Mouse (Mus musculus) spleen, postnatal 4 days (tissue): ENCODE measurements around the gene Dtnbp1.
A peak's percentile ranks its signal among the peaks of the same experiment; 100 is the strongest.

ENCODE experiments used
- DNase-seq, 2 experiments: peaks; one replicate each; pipeline ENCODE4 v3.0.0; 2022; ENCODE audit warnings: low spot score in 2 of 2

Gene Dtnbp1

DNA sequence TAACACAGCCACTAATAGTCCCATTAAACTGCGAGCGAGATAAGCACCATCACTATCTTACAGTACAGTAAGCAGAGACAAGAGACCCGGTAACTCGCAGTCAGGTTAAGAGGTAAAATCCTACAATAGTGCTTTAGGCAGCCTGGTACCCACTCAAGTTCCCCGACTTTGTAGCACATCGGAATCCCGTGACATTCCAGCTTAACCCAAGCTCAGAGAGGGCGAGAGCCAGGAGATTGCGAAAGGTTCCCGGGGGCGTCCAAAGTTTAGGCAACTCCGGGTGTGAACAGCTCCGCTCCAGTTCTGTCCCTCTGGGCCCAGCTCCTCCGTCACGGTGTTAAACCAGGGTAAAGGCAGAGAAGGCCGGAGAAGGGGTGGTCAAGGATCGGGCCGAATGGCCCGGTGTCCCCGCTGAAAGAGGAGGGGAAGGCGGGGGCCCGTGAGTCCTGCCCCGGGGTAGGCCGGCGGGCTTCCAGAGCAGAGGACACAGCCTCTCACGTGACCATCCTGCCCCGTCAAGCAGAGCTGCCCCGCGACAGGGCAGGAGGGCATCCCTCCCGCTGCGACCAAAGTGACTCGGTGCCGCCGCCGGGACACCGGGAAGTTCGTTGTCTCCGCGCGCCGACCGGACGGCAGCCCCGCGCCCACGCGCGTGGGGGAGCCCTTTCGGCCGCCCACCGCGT lies 578 bp downstream of the Dtnbp1 start:
- peak; percentile 53 to 83 for DNase-seq

DNA sequence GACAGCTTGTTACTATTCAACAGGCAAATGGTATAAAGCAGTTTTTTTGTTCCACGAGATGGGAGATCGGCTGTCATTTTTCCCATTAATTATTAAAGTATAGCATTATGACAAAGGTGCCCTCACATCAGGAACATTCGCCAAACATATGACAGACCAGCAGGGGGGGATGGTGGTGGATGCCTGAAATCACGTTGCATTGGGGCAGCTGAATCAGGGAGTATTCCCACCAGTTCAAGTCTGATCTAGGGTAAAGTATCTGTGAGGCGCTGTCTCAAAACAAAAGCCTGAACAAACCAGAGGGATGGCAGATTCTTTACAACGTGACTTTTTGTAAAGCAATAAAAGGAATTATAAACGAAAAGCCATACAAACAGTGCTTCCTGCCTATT lies 1.1 kb downstream of the Dtnbp1 start:
- DNase-seq, result peak; percentile 56 to 70

DNA sequence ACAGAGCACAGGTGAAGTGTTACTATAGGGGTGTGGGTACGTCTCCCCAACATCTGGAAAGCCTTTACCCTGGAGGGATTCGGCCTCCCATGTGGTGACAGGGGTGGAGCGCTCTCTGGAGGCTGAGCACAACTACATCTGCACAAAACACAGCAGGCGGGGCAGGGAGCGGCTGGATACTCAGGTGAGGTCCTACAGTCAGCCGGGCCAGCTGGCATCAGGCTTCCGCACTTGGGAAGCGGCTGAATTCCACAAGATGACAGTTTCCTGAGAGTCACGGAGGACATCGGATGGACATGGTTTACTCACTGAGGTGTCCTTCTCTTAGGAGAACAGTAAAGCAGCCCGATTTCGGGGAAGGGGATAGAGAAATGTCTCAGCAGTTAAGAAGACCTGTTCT lies 2.7 kb downstream of the Dtnbp1 start:
- no peak for DNase-seq

DNA sequence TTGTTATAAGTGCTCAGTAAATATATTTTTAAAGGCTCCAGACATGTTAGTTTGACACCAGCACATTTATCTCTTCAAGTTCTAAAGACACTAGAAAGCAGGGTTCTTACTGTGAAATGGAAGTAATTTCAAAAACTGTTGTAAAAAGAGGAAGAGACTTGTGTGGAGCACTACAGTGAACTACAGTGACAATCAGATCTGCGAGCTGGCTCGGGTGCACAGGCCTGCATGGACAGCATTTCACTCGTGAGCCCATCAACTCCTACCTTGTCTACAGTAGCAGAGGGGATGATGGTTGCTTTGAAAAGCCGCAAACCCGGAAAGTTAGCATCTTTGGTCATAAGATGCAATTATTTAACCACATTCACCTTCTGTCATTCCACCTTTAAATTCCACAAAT lies 5.6 kb downstream of the Dtnbp1 start:
- no peak for DNase-seq

DNA sequence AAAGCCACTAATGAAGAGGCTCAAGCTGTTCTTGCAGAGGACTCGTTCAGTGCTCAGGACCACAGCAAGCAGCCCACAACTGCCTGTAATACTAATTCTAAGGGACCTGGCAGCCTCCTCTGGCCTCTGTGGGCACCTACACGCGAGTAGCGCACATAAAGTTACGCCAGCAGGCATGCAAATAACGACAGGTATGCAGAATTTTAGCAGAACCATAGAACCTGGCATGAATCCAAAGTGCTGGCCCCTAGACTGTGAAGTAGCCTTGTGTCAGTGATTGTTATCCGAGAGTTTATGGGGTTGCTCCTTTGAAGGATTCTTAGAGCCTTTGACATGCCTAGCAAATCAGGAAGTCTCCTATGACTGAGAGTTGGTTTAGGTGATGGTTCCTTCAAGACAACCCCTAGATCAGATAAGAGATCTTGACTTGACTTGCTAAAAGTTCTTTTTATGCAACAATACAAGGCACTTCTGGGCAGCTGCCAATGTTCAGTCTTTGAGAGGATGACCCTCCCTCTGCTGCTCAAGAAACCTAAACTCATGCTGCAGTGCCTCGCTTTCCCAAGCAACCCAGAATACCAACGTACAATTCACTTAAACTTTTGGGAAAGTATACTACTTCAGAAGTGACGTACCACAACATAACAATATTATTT lies 9.3 kb downstream of the Dtnbp1 start:
- no peak for DNase-seq

DNA sequence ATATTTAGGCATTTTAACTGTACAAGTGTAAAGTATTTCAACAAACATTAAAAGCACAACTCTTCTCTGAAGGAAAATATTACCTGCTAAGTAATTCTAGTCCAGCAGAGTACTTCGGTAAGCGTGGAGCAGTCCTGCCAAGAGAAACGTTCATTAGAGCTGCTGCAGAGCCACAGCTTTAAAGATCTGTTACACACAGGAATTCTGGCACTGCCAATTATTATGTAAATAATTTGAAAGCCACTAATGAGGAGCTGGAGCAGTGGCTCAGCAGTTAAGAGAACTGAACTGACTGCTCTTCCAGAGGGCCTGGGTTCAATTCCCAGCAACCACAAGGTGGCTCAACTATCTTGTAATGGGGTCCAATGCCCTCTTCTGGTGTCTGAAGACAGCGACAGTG lies 10.0 kb downstream of the Dtnbp1 start:
- DNase-seq, result no peak

DNA sequence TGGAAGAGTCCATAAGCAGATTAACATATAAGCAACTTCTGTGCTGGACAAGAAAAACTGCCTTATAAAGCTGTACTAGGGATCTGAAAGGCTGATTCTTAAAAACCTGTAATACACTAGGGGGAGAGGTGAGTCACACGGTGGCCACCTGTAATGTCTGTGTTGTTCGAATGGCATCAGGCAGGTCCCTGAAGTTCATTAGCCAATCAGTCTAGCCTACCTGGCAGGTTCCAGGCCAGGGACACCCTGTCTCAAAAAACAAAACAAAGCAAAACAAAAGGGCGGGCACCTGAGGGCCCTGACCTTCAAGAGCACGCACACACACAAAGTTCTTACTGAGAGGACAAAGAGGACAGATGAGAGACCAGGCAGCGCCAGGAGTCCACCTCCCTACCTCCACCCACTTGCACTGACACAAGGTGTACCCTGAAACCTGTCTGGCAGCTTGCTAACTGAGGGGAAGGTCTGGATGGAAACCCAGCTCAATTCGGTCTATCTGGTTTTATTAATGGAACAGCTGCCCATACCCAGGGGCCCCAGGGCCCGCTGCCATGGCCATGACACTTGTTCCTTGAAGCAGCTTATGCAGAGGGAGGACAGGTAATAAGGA lies 11.8 kb downstream of the Dtnbp1 start:
- DNase-seq, result no peak

DNA sequence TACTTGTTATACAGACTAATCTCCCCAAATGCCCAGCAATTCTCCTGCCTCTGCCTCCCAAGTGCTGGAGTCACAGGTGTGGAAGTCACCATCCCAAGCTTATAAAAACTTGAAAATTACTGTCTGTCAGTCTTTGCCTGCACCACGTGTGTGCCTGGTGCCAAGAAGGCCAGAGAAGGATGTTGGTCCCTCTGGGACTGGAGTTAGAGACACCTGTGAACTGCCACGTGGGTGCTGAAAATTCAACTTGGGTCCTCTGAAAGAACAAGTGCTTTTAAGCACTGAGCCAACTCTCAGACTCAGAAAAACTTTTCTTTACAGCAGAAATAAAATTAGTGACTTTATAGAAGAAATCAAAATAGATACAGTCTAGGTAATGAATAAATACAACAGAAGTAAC lies 15.6 kb downstream of the Dtnbp1 start:
- DNase-seq, result no peak

DNA sequence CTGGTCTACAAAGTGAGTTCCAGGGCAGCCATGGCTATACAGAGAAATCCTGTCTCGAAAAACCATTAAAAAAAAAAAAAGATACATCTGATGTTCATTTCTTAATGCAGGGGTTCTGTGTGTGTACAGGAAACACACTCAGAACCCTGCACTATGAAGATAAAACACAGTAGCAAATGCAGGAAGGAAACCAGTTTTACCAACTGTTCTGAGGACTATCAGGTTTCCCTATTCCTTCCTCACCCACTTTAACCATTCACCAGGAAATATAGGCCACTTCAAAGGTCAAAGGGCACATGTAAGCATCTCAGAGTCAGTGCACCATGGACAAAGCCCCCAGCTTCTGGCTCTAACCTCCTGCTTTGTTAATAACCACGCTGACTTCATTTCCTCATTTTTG lies 16.6 kb downstream of the Dtnbp1 start:
- no peak for DNase-seq

DNA sequence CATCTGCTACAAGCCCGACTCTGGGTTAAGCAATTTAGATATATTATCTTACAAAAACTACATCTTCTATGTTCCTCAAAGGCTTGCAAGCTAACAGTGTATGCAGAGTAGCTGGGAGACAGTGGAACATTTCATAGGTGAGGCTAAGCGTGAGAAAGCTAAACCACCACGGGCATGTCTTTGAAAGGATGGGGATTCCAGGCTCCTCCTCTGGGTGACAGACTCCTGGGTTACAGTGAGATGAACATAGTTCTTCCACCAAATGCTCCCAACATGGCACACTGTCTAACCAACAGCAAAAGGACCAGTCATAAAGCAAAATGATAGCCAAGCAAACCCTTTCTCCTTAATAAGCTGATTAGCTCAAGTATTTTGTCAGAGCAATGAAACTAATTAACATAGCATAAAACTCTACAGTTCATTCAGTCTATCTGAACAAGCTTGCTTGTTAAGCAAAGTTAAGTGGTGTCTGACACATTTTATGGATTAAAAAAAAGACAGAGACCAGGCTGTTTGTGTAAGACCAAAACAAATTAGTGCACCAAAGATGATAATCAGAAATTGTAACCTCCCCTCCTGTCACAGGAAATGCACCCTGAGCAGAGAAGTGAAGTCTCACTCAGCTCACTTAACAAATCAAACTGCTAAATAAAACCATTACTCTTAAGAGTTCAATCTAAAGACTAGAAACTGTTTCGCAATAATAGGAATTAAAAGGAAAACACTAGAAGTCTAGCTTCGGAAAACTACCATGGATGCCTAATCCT lies 18.1 kb downstream of the Dtnbp1 start:
- DNase-seq, result no peak

DNA sequence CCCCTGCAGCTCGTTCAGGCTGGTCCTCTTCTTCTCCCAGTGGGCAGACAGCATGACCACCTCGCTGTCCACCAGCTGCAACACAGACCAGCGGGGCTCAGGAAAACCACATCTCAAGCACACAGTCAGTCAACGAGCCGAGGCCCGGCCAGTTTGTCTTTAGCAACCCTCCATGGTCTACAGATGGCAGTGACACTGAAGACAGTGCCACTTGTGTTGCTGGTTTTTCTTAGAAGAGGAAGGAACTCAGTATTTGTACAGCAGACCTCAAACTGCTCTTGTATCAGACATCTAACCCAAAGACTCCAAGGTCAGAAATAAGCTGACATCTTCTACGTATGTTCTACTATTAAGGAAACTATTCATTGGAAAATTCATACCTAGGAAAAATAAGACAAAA lies 19.1 kb downstream of the Dtnbp1 start:
- no peak for DNase-seq

DNA sequence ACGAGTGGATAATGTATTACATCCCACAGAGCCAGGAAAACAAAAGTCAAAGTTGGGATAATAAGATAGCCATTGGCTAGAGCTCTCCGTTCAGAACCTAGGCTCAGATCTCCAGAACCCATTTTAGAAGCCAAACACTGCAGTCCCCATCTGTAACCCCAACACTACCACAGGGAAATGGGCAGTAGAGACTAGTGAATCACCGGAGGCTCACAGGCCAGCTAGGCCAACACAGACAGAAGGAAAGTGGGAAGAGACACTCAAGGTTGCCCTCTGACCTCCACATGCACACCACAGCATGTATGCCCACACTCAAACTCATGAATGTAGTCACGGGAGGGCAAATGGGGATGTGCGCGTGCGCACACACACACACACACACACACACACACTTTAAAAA lies 22.5 kb downstream of the Dtnbp1 start:
- no peak for DNase-seq

DNA sequence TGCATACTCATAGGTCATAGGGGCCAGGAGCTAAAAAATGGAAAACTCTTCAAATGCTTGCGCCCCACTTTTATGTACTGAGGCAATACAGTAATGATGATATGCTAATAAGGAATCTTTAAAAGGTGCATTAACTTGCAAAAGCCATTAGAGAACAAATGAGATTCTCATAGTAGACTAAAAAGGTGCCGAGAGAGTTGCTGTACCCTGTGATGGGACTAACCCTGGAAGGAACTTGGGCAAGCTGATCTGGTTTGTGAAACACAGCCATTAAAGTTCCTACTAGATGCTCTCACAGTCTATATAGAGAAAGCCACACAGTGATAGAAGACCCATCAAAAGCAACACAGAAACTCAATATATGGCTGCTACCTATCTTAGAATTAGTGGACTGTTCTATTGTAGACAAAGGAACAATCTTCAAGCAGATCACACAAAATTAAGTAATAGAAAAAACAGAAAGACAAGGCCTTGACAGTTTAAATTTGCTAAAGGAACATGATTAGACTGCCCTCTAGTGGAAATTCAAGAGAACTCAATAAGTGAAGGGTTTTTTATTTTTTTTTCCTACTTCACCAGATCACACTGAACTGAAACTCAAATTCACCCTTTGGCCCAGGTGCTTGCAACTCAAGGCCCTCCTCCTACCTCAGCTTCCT lies 24.3 kb downstream of the Dtnbp1 start:
- no peak for DNase-seq

DNA sequence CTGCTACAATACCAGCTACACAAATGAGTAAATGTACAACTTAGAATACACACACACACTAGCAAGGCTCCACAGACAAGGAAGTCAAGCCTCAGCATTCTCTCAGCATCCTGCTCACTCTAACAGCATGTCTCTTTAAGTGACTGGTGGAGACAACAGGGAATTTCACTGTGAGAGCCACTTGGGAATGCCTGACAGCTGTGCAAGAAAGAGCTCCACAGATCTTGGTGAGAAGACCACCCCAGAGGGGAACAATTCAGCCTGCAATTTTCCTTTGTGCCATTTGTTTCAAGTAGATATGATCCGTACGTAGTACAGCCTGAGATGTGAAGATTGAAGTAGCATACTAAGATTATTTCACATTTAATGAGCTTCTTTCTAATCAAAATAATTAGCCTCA lies 24.9 kb downstream of the Dtnbp1 start:
- DNase-seq, result no peak

DNA sequence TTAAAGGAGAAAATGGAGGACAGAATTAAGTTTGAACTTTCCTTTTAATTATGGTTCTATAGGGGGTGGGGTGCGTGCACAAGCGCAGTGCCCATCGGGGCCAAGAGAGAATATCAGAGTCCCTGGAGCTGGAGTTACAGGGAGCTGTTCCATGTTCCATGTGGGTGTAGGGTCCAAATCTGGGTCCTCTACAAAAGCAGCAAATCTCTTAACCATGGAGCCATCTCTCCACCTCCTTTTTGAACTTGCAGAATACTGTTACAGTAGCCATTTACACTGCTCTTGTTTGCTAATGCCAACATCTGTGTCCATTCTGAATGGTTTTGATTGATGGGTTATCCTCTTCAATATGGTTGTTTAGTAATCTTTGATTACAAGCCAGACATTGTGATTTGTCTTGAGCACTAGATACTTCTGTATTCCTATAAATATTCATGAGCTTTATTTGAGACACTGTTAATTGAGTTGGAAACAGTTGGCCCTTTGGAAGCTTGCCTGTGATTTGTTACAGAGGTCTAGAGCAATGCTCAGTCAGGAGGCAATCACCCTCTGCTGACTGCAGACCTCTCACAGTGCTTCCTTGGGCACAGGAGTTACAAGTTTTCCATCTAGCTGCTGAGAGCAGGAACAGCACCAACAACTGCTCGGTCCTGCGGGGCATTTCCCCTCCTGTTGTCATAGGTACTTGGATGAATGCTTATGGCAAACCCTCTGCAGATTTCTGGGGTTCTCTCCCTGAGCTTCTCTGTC lies 41.2 kb downstream of the Dtnbp1 start:
- DNase-seq, result no peak

DNA sequence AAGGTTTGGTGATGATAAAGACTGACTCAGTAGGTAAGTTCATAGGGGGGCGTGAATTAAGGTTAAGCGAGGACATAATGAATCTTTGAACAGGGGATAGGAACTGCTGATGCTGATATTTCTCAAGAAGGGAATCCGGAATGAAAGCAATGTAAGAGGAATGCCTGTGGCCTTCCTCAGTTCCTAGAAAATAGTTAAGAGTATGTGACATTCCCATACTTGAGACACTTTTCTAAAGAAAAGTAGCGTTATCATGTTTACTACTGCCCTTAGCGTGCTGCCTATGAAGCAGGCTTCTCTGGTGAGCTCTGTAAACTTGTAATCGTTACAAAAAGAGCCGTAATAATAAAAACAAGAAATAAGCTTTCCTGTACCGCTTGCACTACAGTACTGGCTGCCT lies 44.9 kb downstream of the Dtnbp1 start:
- DNase-seq, result no peak

DNA sequence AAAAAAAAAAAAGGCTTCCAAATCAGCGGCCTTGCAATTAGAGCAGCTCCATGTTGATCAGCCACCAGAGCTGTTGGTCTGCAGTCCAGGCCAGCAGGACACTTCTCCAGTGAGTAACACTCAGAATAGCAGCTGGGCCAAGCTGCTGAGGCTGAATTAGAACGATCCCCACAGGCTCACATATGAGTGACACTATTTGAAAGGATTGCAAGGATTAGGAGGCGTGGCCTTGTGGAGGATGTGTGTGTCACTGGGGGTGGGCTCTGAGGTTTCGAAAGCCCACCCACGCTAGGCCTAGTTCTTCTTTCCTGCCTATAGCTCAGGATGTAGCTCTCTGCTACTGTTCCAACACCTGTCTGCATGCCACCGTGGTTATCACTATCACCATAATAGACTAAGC lies 46.2 kb downstream of the Dtnbp1 start:
- no peak for DNase-seq

DNA sequence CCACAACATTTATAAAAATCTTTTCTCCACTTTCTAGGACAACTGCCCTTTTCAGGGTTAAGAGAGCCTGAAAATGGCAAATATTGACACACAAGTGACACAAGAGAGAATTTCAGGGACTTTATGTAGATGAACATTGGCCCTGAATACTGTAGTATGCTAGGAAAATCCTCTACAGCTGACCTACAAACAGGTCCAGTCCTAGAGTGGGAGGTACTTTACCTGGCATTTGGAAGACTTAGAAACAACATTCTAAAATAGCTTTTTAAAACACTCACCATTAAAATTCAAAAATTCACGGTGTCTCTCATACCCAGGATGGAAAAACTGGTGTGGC lies 47.7 kb downstream of the Dtnbp1 start:
- DNase-seq, result no peak

DNA sequence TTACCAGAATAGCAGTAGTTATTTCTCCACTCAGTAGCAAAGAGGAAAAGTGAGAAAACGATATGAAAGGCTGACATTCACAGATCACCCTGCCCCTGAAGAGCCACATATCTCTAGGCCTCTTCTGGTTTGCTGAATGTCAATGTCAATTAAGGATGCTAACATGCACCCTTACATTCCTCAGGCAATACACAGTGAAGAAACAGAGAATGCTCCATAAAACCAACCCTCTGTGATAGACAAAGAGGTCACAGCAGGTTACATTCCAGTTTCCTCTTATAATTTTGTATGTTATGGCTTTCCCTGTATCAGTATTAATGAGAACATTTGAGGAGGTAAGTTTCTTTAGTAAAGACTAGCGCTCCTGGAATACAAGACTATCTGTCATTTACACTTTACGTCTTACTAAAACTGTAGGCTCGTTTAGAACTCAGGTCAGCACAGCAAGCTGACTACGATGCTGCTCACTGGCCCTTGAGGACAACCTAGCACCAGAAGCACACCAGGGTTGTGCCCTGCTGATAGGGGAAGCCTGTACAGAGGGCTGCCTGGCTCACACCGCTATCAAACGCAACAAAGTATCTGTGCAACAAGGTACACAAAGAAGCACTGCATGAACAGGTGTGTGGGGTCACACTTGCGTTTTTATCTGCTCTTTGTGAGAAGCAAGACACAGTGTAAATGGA lies 48.3 kb downstream of the Dtnbp1 start:
- DNase-seq, result no peak

DNA sequence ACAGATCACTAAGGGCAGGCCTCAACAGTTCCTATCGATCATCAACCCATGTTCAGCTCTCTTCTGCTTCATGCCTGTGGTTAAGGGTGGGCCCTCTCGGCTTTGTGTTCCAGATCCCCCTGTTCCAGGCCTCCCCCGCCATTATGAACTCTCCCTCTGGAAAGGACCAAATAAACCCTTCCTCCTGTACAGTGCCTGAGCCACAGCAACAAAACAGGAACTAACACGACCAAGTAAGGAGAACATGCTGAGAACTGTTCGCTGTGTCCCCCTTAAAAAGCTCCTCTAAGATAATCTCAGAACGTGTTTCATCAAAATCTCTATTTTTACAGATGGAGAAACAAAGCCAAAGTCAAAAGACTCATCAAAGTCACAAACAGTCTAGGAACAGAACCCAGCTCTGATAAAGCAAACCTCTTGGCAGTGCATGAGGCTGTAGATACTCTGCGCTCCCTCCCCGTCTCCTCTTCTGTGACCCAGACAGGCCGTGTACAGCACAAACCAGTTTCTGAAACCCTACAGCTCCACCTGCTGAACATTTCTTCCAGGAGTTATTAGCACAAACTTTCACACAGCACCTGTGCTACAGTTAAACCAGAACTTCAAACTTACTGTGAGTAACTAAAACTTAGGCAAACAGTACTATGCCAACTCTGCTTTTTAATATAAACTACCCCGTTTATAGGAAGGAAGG lies 49.4 kb downstream of the Dtnbp1 start:
- peak in 1 of 2 experiments; percentile 18 for DNase-seq
